Mouse (Mus musculus) heart, adult 9 months (tissue): ENCODE measurements around the gene Oas1g.
"Not testable (repeated sequence)": the region's sequence is repeated elsewhere in the genome, so short reads cannot be mapped to it uniquely, and the experiment has no call there.

Experiments used
- DNase-seq, 2 experiments: peaks; one replicate each; pipeline ENCODE4 v3.0.0; 2022; ENCODE audit warnings: low spot score in 2 of 2

Gene Oas1g

GRCm38 (mm10) chr5:120890026-120890425 lies 2.6 kb upstream of the Oas1g start:
- no peak for DNase-seq

DNA sequence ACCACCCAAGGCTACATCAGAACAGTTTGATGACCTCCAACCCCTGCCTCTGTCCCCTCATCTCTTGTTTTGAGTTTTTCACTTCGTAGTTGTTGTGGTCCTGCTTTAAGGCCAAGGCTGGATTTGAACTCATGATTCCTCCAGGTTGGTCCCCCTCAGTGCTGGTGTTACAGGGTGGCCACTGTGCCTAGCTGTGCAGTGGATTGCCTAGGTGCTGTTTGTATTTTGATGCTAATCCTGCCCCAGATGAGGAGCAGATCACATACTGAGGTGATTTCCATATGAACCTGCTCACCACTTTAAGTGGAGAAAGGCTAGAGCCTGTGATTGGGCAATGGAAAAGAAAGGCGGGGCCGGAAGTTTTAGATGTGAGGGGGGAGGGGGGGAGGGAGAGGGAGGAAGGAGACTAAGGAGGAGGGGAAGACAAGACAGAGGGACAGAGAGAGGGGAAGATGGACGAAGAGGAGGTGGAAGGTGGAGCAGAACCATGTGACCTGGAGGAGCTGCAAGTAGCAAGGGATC lies 942 bp upstream of the Oas1g start:
- DNase-seq: not testable (repeated sequence)

DNA sequence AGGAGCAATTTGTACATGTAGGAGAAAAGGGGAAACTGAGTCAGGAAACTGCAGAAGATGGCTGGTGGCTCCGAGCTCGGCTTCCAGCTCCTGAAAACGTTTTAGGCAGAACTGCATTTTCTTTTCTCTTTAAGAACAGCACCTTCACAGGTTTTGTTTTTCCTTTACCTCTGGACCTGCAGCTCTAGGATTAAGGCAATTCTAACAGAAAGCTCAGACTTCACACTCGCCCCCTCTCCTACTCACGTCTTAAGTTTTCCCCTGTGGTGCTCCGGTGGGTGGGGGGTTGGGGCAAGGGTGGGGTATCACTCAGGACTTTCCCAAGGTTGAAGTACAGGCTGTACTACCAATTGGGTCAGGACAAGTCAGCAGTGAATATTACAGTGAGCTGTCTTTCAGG lies 418 bp upstream of the Oas1g start:
- no peak for DNase-seq

GRCm38 (mm10) chr5:120881681-120882080 lies 5.7 kb downstream of the Oas1g start:
- DNase-seq: not testable (repeated sequence)

- DNase-seq: not testable (repeated sequence)
Measured at GRCm38 (mm10) chr5:120878803-120879202, 8.6 kb downstream of the Oas1g start.

- not testable (repeated sequence) for DNase-seq
Measured at GRCm38 (mm10) chr5:120877407-120877806, 10.0 kb downstream of the Oas1g start.

DNA sequence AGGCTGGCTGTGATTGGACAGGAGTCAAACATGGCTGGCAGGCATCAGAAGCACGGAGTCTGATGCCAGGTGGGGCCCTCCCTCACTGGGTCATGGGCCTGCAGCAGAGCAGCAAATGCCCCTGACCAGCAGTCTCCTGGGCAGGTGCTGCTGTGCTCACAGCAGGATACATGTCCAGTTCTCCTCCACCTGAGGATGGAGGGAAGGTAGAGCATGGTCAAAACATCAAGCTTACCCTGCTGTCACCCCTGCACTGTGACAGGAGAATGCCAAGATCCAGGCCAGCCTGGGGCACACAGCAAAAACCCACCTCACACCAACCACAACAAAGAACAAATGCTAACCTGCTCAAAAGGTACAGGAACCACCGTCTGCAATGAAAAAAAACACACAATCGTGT lies 10.6 kb downstream of the Oas1g start:
- not testable (repeated sequence) for DNase-seq

DNA sequence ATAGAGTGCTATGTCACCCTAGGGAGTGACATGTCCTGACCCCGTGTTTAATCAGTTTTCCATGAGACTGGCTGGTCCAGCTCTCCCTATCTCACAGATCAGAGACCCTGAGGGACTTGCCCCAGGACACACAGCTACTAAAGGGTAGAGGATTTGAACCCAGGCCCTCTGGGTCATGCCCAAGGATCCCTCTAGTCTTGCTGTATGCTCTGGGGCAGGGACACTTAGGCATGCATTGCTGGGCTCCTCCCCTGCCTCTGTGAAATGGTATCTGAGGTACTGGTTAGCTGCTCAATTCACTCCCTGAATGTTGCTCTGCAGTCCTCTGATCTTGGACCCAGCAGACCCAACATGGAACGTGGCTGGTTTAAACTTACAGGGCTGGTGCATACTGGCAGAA lies 15.9 kb downstream of the Oas1g start:
- no peak for DNase-seq

GRCm38 (mm10) chr5:120870782-120871181 lies 16.6 kb downstream of the Oas1g start:
- DNase-seq: no peak

DNA sequence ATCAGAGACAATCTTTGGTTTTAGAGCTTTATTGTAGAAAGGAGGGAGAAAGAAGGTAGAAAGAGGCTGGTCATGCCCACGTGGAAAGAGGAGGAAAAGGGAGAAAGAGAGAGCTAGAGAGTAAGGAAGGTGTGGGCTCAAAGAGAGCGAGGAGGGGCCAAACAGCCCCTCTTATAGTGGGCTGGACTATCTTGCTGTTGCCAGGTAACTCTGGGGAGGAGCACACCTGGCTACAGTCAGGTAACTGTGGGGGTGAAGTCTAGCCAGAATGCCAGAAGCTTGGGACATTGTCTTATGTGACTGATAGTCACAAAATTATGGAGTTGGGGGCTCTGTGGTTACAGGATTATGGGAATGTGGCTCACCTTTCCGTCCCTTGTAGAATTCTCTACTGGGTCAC lies 17.3 kb downstream of the Oas1g start:
- DNase-seq: no peak

DNA sequence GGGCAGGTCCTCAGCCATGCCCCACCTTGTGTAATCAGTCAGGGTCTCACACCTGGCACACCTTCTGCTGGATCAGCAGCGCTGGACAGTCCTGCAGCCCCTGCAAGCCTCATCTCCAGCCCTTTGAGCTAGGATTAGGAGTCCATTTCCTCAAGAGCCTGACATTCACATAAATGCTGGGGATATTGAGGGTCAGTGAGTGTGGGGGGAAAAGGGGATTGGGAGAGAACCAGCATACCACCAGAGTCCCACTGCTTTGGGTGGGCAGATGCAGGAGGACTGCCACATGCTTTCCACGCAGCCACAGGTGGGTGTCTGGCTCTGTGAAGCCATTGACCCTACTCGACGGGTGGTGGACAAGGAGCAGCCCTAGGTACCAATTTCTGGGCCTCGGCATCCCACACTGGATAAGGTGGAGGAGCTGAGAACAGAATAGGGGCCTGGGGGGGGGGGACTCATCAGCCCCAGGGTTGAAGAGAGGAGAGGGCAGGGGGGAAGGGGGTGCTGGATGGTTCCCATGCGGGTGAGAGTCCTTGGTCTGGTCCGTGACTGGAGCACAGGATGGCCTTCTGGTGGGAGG lies 17.9 kb downstream of the Oas1g start:
- no peak for DNase-seq

DNA sequence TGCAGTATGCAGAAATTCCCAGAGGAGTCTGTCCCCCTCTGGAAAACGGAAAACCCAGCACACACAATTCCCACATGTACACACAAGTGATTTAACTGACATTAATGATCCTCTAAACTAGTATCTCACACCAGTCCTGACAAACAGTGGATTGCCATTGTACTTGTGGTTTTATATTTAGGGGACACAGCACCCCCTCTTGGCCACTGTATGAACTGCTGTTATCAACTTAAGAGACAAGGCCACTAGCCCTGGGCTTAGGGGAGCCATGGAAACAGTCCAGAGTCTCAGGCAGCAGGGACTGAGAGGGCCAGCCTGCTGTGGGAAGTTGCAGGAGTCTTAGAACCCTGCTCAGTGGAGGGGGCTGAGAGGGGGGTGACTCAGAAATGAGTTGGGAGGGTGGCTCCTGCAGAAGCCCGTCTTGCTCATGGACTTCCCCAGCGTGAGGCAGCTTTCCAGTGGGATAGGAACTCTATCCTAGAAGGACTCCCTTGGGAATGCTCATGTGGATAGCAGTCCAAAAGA lies 22.0 kb downstream of the Oas1g start:
- DNase-seq: no peak

DNA sequence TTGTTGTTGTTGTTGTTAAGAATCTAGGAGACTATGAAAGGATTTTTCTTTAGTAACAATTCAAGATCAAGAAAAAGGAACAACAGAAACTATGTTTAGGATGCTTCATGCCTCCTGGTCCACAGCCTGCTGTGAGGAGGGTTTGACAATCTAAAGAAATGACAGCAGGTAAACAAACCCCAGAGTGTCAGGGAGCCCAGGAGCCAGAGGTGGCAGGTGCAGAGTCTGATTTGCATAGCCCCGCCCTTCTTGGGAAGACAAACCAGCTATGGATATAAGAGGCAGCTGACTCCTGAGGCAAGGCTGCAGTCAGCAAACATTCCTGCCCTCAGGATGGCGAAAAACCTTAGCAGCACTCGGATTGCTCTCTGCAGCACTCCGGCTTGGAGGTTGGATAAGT lies 26.3 kb downstream of the Oas1g start, which contains the start of gene Oas1h:
TSS of gene Oas1h (plus strand) at position 301 of the 400 bp plus-strand sequence.
- no peak for DNase-seq

DNA sequence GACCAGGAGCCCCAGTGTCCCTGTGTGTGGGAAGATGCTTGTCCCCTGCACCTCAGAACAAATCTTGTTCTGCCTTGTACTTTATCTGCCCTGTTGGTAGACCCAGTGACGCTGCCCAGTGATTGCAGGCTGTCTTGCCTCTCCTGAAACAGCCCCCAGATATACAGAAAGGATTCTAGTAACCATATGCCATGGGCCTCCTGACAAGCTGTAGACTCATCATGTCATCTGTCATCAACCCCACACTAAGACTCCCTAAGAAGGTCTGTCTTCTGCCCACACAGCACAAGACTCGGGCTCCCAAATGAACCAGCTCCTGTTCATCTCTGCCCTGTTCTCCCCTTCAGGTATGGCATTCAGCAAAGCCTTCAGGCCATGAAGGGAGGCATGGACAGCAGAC lies 28.2 kb downstream of the Oas1g start:
- DNase-seq: no peak

DNA sequence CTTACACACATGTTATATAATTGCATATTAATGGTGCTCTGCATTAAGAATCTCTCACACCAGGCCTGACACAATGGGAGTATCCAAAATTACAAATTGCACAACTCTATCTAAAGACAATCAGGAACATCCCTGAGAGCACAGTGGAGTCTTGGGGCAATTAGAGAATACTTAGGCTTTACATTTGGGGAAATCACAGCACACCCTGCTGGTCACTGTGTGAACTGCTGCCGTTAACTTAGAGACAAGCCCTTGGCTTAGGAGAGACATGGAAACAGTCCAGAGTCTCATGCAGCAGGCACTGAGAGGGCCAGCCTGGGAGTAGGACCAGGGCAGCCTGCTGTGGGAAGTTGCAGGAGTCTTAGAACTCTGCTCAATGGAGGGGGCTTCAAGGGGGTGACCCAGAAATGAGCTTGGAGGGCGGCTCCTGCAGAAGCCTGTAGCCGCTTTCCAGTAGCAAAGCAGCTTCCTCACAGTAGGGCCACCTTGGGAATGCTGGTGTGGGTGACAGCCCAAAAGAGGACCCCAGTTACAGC lies 37.7 kb downstream of the Oas1g start:
- DNase-seq: no peak

GRCm38 (mm10) chr5:120847067-120847466 lies 40.3 kb downstream of the Oas1g start, which contains the start of gene Oas1f:
Gene Oas1f (plus strand): TSS chr5:120847367.
- no peak for DNase-seq

DNA sequence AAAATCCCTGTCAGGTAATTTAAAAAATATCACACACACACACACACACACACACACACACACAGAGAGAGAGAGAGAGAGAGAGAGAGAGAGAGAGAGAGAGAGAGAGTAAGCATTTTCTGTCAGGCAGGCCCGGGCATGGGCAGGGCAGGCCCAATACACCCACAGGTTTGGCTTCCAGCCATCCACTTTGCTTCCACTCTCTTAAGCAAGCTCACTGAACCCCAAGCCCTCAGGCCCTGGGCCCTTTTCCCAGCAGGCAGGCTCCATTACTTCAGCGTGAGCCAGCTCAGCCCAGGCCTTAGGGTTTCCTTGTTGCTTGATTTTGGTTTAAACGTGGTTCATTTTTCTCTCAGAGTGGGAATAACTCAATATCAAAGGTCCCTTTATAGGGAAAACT lies 42.7 kb downstream of the Oas1g start:
- DNase-seq: peak in 1 of 2 experiments; percentile 18

DNA sequence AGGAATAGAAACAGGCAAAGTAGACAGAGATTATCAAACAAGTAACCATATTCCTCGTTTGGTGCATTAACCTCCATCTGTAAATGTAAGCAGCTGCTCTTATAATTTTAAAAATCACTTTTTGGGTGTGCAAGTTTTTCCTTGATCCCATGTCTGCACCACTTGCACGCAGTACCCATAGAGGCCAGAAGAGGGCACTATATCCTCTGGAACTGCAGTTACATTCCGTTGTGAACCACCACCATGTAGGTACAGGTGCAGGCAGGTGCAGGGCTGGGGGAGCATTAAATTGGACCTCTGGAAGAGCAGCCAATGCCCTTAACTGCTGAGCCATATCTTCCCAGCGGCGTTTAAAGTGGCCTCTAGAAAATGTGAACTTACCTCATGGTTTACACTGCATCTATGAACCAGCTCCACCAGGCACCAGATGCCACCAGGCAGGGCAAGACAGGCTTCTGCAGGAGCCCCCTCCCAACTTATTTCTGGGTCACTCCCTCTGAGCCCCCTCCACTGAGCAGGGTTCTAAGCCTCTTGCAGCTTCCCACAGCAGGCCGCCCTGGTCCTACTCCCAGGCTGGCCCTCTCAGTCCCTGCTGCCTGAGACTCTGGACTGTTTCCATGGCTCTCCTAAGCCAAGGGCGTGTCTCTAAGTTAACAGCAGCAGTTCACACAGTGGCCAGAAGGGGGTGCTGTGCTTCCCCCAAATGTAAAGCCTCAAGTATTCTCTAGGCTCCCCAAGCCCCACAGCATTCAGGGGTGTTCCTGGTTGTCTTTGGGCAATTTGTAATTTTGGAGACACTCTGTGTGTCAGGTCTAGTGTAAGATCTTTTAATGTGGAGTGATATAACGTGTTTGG lies 50.5 kb downstream of the Oas1g start:
- DNase-seq: no peak

DNA sequence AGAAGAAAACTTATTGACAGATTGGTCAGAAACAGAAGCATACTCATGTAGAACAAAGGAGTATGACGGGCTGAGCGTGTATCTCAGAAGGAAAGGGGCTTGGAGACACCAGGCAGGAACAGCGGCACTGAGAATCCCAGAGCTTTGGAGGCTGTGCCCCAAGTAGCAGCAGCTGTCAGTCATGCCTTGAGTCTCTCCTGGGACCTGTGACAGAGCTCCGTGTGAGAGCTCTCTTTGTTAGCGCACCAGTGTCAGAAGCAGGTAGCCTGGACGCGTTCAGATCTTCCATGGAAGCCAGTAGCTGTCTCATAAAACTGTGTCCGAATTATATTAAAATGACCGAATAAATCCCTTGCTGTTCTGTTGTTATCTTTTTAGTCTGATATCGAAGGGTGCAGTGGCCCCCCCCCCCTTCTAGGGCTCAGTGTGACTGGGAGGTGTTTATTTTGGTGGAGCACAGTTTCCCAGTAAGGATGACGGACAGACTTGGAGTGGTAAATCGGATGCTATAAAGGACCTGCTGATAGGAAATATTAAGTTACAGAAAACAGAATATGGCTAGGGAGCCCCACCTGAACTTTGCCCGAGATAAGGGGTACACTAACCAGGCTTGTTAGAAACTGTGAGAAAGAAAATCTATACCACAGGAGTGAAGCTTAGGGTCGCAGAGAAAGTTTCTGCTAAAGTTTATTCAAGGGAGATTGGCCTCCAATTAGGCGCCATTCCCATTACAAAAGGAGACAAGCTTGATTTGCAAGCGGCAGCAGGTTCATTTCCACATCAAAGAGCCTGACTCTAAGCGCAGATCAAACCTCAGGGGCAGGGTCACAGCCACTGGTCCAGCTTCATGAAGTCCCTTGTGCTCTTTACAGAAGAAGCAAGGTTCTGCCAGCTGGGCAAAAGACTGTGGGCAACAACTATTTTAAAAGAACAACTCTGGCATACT lies 53.8 kb downstream of the Oas1g start:
- DNase-seq: no peak

GRCm38 (mm10) chr5:120831031-120831430 lies 56.4 kb downstream of the Oas1g start:
- DNase-seq: no peak
